Mouse (Mus musculus): ENCODE data around the gene Col8a1.

- TF ChIP-seq CTCF (IDR thresholded peaks at IDR 0.05; ENCODE audit: low read depth, low read length) (no peak), POLR2A (IDR thresholded peaks at IDR 0.05; ENCODE audit: borderline replicate concordance, low read depth, low read length) (no peak)
Observed at GRCm38 (mm10) chr16:57641346-57641885, 113.1 kb downstream of the Col8a1 start.

All from bone marrow macrophage, adult 2 months (primary cell).